Comparison of ENCODE assay signal across 15 mouse cellular contexts in genomic region chr7:30202895-30203690, GRCm38 (mm10). TPM values are rescaled to one million over a fixed set of nuclear protein-coding genes. Genes with fewer than 3 reads are reported as not detected.
DNase-seq lines count a peak whose midpoint lies in the region; ATAC-seq and TF ChIP-seq lines count a peak whose summit lies in the region.
"Had no signal": no experiment of that assay in that cellular context is flagged by ENCODE, and none has a peak within 500 bp of the region (broad histone marks: within the 10 kb centered on the region; RNA-seq: fewer than 3 reads in every experiment).

No protein-coding gene starts in this region.

- no peak overlapping the region for H3K9ac ChIP-seq in forebrain, postnatal 0 days
- H3K9ac ChIP-seq: limb, embryonic 15.5 days had no signal

- H3K36me3 ChIP-seq in forebrain, postnatal 0 days (ENCODE audit: insufficient read depth): no peaks in the 10 kb centered on the region
- H3K36me3 ChIP-seq in forebrain, embryonic 10.5 days (replicated peaks): no peaks in the 10 kb centered on the region
- H3K36me3 ChIP-seq: limb, embryonic 15.5 days had no signal

- H3K4me2 ChIP-seq in forebrain, postnatal 0 days (ENCODE audit: low read depth): no peak overlapping the region
- H3K4me2 ChIP-seq: limb, embryonic 15.5 days had no signal

- intact Hi-C loops in gastrocnemius, adult 2 months (cut with DNase I): loop anchor here (10.0 kb wide), 1 partner anchor 188 kb away; no protein-coding TSS in a partner anchor

- no peaks in the 10 kb centered on the region for H3K9me3 ChIP-seq in forebrain, postnatal 0 days (ENCODE audit: low read length)
- H3K9me3 ChIP-seq in forebrain, embryonic 10.5 days: no peaks in the 10 kb centered on the region
- H3K9me3 ChIP-seq: limb, embryonic 15.5 days had no signal

- no peak for TF ChIP-seq CTCF in gastrocnemius, adult 2 months (IDR thresholded peaks at IDR 0.05)
- no peak for TF ChIP-seq CTCF in forebrain, postnatal 0 days (IDR thresholded peaks at IDR 0.05; ENCODE audit: low read depth)

- peak; percentile 24 for DNase-seq in lung, postnatal 14 days
- no peak for DNase-seq in lung, adult 18-20 months
- peak; percentile 39 for DNase-seq in adrenal gland, postnatal 25 days
- peak; percentile 80 for DNase-seq in gastrocnemius, adult 2 months
- peak; percentile 89 for DNase-seq in skeletal muscle tissue, adult 2 months (ENCODE audit: low read depth, low spot score)
- no peak for DNase-seq in forebrain, postnatal 0 days
- no peak for DNase-seq in forebrain, embryonic 10.5 days (ENCODE audit: extremely low spot score, low spot score)
- DNase-seq: thymus, postnatal 25 days had no signal

- WGBS in forebrain, postnatal 0 days: 87% methylated on average over 11 of the region's 11 CpGs
- 86% methylated on average over 11 of the region's 11 CpGs for WGBS in forebrain, embryonic 10.5 days

- no peaks in the 10 kb centered on the region for H3K4me1 ChIP-seq in forebrain, postnatal 0 days (ENCODE audit: insufficient read depth)
- H3K4me1 ChIP-seq in forebrain, embryonic 10.5 days: peaks cover 16% of the 10 kb centered on the region

- no peaks in the 10 kb centered on the region for H3K27me3 ChIP-seq in forebrain, postnatal 0 days (ENCODE audit: insufficient read depth, low read length)
- H3K27me3 ChIP-seq in forebrain, embryonic 10.5 days (ENCODE audit: poor library complexity, severe bottlenecking): no peaks in the 10 kb centered on the region
- H3K27me3 ChIP-seq: limb, embryonic 15.5 days had no signal

- no peak for ATAC-seq in forebrain, postnatal 0 days
- no peak for ATAC-seq in megakaryocyte-erythroid progenitor cell, adult 5-6 weeks (replicated peaks; ENCODE audit: low FRiP score, low TSS enrichment, poor library complexity, severe bottlenecking)
- ATAC-seq: hindbrain, postnatal 0 days had no signal

- no peak overlapping the region for H3K4me3 ChIP-seq in gastrocnemius, adult 2 months
- no peak overlapping the region for H3K4me3 ChIP-seq in forebrain, postnatal 0 days (ENCODE audit: low read depth, low read length)
- no peak overlapping the region for H3K4me3 ChIP-seq in forebrain, embryonic 10.5 days
- H3K4me3 ChIP-seq: limb, embryonic 15.5 days; myocyte had no signal

- peak overlapping the region; percentile 73 for H3K27ac ChIP-seq in gastrocnemius, adult 2 months
- H3K27ac ChIP-seq in forebrain, postnatal 0 days (ENCODE audit: low read depth, low read length): no peak overlapping the region
- H3K27ac ChIP-seq in forebrain, embryonic 10.5 days: no peak overlapping the region
- H3K27ac ChIP-seq: hindbrain, postnatal 0 days; kidney, postnatal 0 days; limb, embryonic 15.5 days had no signal

RNA-seq across cellular contexts. Expression of gene Capns1, which starts 4.5 kb away (rescaled TPM):
- 624 and 670 TPM in 2 replicates for total RNA-seq in adrenal gland, postnatal 25 days (2021)
- total RNA-seq in gastrocnemius, adult 2 months (2021): 100 to 1,000 TPM; 178 to 186 TPM
- total RNA-seq in forebrain, postnatal 0 days (2014; rRNA removed): 162 and 176 TPM in 2 replicates
- polyA plus RNA-seq in forebrain, postnatal 0 days (2015; fragmentation: Nextera tagmentation; extraction: Ambion mirVana): 59.3 and 65.9 TPM in 2 replicates
- 45.9 and 51.2 TPM in 2 replicates for polyA plus RNA-seq in forebrain, embryonic 10.5 days (2016; fragmentation: Nextera tagmentation; extraction: Ambion mirVana)
- 148 and 186 TPM in 2 replicates for total RNA-seq in megakaryocyte-erythroid progenitor cell, adult 5-6 weeks (2014; fragmentation: Nextera tagmentation)
- 123 and 126 TPM in 2 replicates for total RNA-seq in megakaryocyte-erythroid progenitor cell, adult 5-6 weeks (2017)

RNA-seq across cellular contexts. Expression of gene Cox7a1, which starts 19.1 kb away (rescaled TPM):
- 288 and 306 TPM in 2 replicates for total RNA-seq in adrenal gland, postnatal 25 days (2021)
- total RNA-seq in gastrocnemius, adult 2 months (2021): 1,000 to 10,000 TPM in 1 of 2 experiments, 100 to 1,000 TPM in 1; 850 to 1,151 TPM
- total RNA-seq in forebrain, postnatal 0 days (2014; rRNA removed): 1.4 and 1.9 TPM in 2 replicates
- 4.3 and 4.9 TPM in 2 replicates for polyA plus RNA-seq in forebrain, postnatal 0 days (2015; fragmentation: Nextera tagmentation; extraction: Ambion mirVana)
- 4.0 and 4.5 TPM in 2 replicates for polyA plus RNA-seq in forebrain, embryonic 10.5 days (2016; fragmentation: Nextera tagmentation; extraction: Ambion mirVana)
- 6.0 TPM in 1 of 2 replicates, not detected in the other for total RNA-seq in megakaryocyte-erythroid progenitor cell, adult 5-6 weeks (2014; fragmentation: Nextera tagmentation)
- not detected in 2 replicates for total RNA-seq in megakaryocyte-erythroid progenitor cell, adult 5-6 weeks (2017)
- total RNA-seq: common myeloid progenitor, adult 5-6 weeks; hindbrain, postnatal 0 days had no signal

RNA-seq across cellular contexts. Expression of gene Polr2i, which starts 28.7 kb away (rescaled TPM):
- 63.2 and 71.6 TPM in 2 replicates for total RNA-seq in adrenal gland, postnatal 25 days (2021)
- 10 to 100 TPM; 62.1 to 68.0 TPM for total RNA-seq in gastrocnemius, adult 2 months (2021)
- total RNA-seq in forebrain, postnatal 0 days (2014; rRNA removed): 71.0 and 80.9 TPM in 2 replicates
- 186 and 247 TPM in 2 replicates for polyA plus RNA-seq in forebrain, postnatal 0 days (2015; fragmentation: Nextera tagmentation; extraction: Ambion mirVana)
- 163 and 169 TPM in 2 replicates for polyA plus RNA-seq in forebrain, embryonic 10.5 days (2016; fragmentation: Nextera tagmentation; extraction: Ambion mirVana)
- 91.3 and 106 TPM in 2 replicates for total RNA-seq in megakaryocyte-erythroid progenitor cell, adult 5-6 weeks (2014; fragmentation: Nextera tagmentation)
- 42.0 and 46.5 TPM in 2 replicates for total RNA-seq in megakaryocyte-erythroid progenitor cell, adult 5-6 weeks (2017)

RNA-seq across cellular contexts. Expression of gene Tbcb, which starts 29.0 kb away (rescaled TPM):
- 77.0 and 86.6 TPM in 2 replicates for total RNA-seq in adrenal gland, postnatal 25 days (2021)
- total RNA-seq in gastrocnemius, adult 2 months (2021): 10 to 100 TPM; 29.8 to 31.5 TPM
- total RNA-seq in forebrain, postnatal 0 days (2014; rRNA removed): 151 and 204 TPM in 2 replicates
- polyA plus RNA-seq in forebrain, postnatal 0 days (2015; fragmentation: Nextera tagmentation; extraction: Ambion mirVana): 475 and 558 TPM in 2 replicates
- 248 and 257 TPM in 2 replicates for polyA plus RNA-seq in forebrain, embryonic 10.5 days (2016; fragmentation: Nextera tagmentation; extraction: Ambion mirVana)
- 86.4 and 117 TPM in 2 replicates for total RNA-seq in megakaryocyte-erythroid progenitor cell, adult 5-6 weeks (2014; fragmentation: Nextera tagmentation)
- 26.2 and 49.4 TPM in 2 replicates for total RNA-seq in megakaryocyte-erythroid progenitor cell, adult 5-6 weeks (2017)

RNA-seq across cellular contexts. Expression of gene Ovol3, which starts 32.4 kb away (rescaled TPM):
- total RNA-seq in adrenal gland, postnatal 25 days (2021): not detected in 2 replicates
- total RNA-seq in gastrocnemius, adult 2 months (2021): not detected
- not detected in 2 replicates for total RNA-seq in forebrain, postnatal 0 days (2014; rRNA removed)
- not detected in 2 replicates for polyA plus RNA-seq in forebrain, postnatal 0 days (2015; fragmentation: Nextera tagmentation; extraction: Ambion mirVana)
- not detected in 2 replicates for polyA plus RNA-seq in forebrain, embryonic 10.5 days (2016; fragmentation: Nextera tagmentation; extraction: Ambion mirVana)
- not detected in 2 replicates for total RNA-seq in megakaryocyte-erythroid progenitor cell, adult 5-6 weeks (2014; fragmentation: Nextera tagmentation)
- total RNA-seq in megakaryocyte-erythroid progenitor cell, adult 5-6 weeks (2017): not detected in 2 replicates
- total RNA-seq: common myeloid progenitor, adult 5-6 weeks; hindbrain, postnatal 0 days; left cerebral cortex, adult 18-20 months had no signal
- polyA plus RNA-seq: hindbrain, postnatal 0 days; kidney, postnatal 0 days; myocyte had no signal

Comparison
In these comparisons a context has a peak if more than half of its experiments do, and no peak if none do; other contexts are left out.
1. DNase-seq: peak in lung, postnatal 14 days (single experiment), adrenal gland, postnatal 25 days (single experiment), gastrocnemius, adult 2 months (single experiment) and skeletal muscle tissue, adult 2 months (single experiment); none in lung, adult 18-20 months (0 of 2), forebrain, postnatal 0 days (single experiment) and forebrain, embryonic 10.5 days (single experiment).
2. RNA of gene Cox7a1, which starts 19.1 kb away (total RNA-seq): 850 to 1,151 TPM in gastrocnemius, adult 2 months and 288 to 306 TPM in adrenal gland, postnatal 25 days; 6.0 TPM in megakaryocyte-erythroid progenitor cell, adult 5-6 weeks and 1.4 to 1.9 TPM in forebrain, postnatal 0 days; every median in the first group is over 10 times any median in the second.